Mouse (Mus musculus): Measurements from ENCODE around the gene A930018P22Rik.
"Not testable (repeated sequence)": the region's sequence is repeated elsewhere in the genome, so short reads cannot be mapped to it uniquely, and the experiment has no call there.

Gene A930018P22Rik

GRCm38 (mm10) chr2:104122505-104123378, at the start of gene A930018P22Rik:
Gene A930018P22Rik, plus strand, starts transcription at chr2:104122769.
- DNase-seq (ENCODE audit: low spot score): peak; percentile 99

- DNase-seq (ENCODE audit: low spot score): peak; percentile 65
Observed at GRCm38 (mm10) chr2:104078285-104078684, 44.3 kb upstream of the A930018P22Rik start.

- not testable (repeated sequence) for DNase-seq (ENCODE audit: low spot score)
Observed at GRCm38 (mm10) chr2:104081436-104082050, 41.0 kb upstream of the A930018P22Rik start.

GRCm38 (mm10) chr2:104082474-104082873, 40.1 kb upstream of the A930018P22Rik start:
- no peak for DNase-seq (ENCODE audit: low spot score)

GRCm38 (mm10) chr2:104084027-104084426, 38.5 kb upstream of the A930018P22Rik start:
- not testable (repeated sequence) for DNase-seq (ENCODE audit: low spot score)

- peak; percentile 53 for DNase-seq (ENCODE audit: low spot score)
Observed at GRCm38 (mm10) chr2:104087562-104087961, 35.0 kb upstream of the A930018P22Rik start.

GRCm38 (mm10) chr2:104093305-104093704, 29.3 kb upstream of the A930018P22Rik start:
- DNase-seq (ENCODE audit: low spot score): no peak

- peak; percentile 92 for DNase-seq (ENCODE audit: low spot score)
Observed at GRCm38 (mm10) chr2:104095741-104096213, 26.8 kb upstream of the A930018P22Rik start, which contains the start of gene Cd59a. Gene Cd59a, plus strand, starts transcription at chr2:104095801.

- DNase-seq (ENCODE audit: low spot score): no peak
Observed at GRCm38 (mm10) chr2:104096256-104096655, 26.3 kb upstream of the A930018P22Rik start.

- not testable (repeated sequence) for DNase-seq (ENCODE audit: low spot score)
Observed at GRCm38 (mm10) chr2:104096796-104097195, 25.8 kb upstream of the A930018P22Rik start.

- not testable (repeated sequence) for DNase-seq (ENCODE audit: low spot score)
Observed at GRCm38 (mm10) chr2:104097396-104097795, 25.2 kb upstream of the A930018P22Rik start.

- DNase-seq (ENCODE audit: low spot score): peak; percentile 52
Observed at GRCm38 (mm10) chr2:104098529-104099230, 23.9 kb upstream of the A930018P22Rik start.

GRCm38 (mm10) chr2:104099231-104099585, 23.4 kb upstream of the A930018P22Rik start:
- DNase-seq (ENCODE audit: low spot score): no peak

GRCm38 (mm10) chr2:104099946-104100345, 22.6 kb upstream of the A930018P22Rik start:
- DNase-seq (ENCODE audit: low spot score): no peak

GRCm38 (mm10) chr2:104104800-104105199, 17.8 kb upstream of the A930018P22Rik start:
- no peak for DNase-seq (ENCODE audit: low spot score)

- not testable (repeated sequence) for DNase-seq (ENCODE audit: low spot score)
Observed at GRCm38 (mm10) chr2:104109021-104109420, 13.5 kb upstream of the A930018P22Rik start.

GRCm38 (mm10) chr2:104109528-104109927, 13.0 kb upstream of the A930018P22Rik start:
- DNase-seq (ENCODE audit: low spot score): no peak

- no peak for DNase-seq (ENCODE audit: low spot score)
Observed at GRCm38 (mm10) chr2:104110031-104110430, 12.5 kb upstream of the A930018P22Rik start.

- DNase-seq (ENCODE audit: low spot score): not testable (repeated sequence)
Observed at GRCm38 (mm10) chr2:104111170-104111797, 11.3 kb upstream of the A930018P22Rik start.

- not testable (repeated sequence) for DNase-seq (ENCODE audit: low spot score)
Observed at GRCm38 (mm10) chr2:104113563-104113962, 9.0 kb upstream of the A930018P22Rik start.

GRCm38 (mm10) chr2:104114898-104115297, 7.7 kb upstream of the A930018P22Rik start:
- DNase-seq (ENCODE audit: low spot score): no peak

- DNase-seq (ENCODE audit: low spot score): not testable (repeated sequence)
Observed at GRCm38 (mm10) chr2:104117173-104117572, 5.4 kb upstream of the A930018P22Rik start.
